Mouse (Mus musculus): ENCODE measurements at regions not wholly inside any gene's neighbourhood (a gene's known extent, or its start where the extent isn't known, plus 50 kb on each side); places are given as distances from the start of the nearest gene placed in this dataset.

DNA sequence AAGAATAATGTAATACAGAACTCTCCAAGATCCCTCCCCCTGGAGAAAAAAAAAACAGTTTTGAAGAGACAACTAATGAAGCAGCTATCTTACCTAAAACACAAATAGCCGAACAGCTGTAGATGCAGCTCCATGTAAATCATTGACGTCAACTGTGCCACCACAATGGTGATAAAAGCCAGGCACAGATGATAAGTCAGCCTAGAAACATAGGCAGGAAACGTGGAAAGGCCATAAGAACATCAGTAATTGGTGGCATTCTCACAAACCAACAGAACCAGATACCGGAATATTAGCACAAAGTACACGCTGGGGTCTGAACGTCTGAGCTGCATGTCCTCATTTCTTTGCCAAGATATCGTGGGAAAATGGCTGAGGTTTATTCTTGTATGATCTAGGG lies 51.2 kb upstream of the Gm45716 start:
- DNase-seq (ENCODE audit: low read depth, low spot score), result no peak

All from CD4-positive, CD25-positive, alpha-beta regulatory T cell, adult 2 months (primary cell).